In the genomic region with DNA sequence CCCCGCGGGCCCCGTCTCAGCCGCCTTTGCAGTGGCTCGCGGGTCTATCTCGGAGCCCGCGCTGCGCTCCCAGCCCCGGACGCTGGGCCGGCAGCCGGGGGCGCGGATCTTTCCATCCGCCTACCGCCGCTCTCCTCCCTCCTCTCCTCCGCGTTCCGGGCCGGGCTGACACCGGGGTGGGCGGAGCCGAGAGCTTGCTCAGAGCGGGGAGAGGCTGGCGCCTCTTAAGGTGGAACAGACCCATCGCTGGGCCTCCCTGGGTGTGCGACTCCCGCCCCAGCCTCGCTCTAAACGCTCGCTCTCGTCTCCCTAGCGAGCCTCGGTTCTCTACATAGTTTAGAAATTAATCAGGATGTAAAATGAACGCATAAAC, we compare ENCODE assay signal across 8 mouse cellular contexts. TPM values are rescaled to one million over a fixed set of nuclear protein-coding genes. Genes with fewer than 3 reads are reported as not detected.
DNase-seq lines count a peak whose midpoint lies in the region; ATAC-seq and TF ChIP-seq lines count a peak whose summit lies in the region.

No protein-coding gene starts in this region.

- no peak for TF ChIP-seq POLR2A in ES-Bruce4 (IDR thresholded peaks at IDR 0.05; ENCODE audit: insufficient read depth, low read length)

- H3K36me3 ChIP-seq in ES-Bruce4 (ENCODE audit: control insufficient read depth, insufficient read depth, low read length, poor library complexity, severe bottlenecking), result no peaks in the 10 kb centered on the region
- no peaks in the 10 kb centered on the region for H3K36me3 ChIP-seq in forebrain, embryonic 11.5 days (ENCODE audit: control insufficient read depth, insufficient read depth, low read length)
- H3K36me3 ChIP-seq in heart, embryonic 16.5 days (ENCODE audit: control insufficient read depth, insufficient read depth), result no peaks in the 10 kb centered on the region
- H3K36me3 ChIP-seq in liver, embryonic 16.5 days (ENCODE audit: control insufficient read depth, insufficient read depth), result no peaks in the 10 kb centered on the region
- no peaks in the 10 kb centered on the region for H3K36me3 ChIP-seq in neural tube, embryonic 12.5 days

- peak; percentile 94 for ATAC-seq in forebrain, embryonic 11.5 days (replicated peaks; ENCODE audit: low FRiP score)
- peak; percentile 95 for ATAC-seq in heart, embryonic 16.5 days (replicated peaks; ENCODE audit: extremely low read depth, insufficient read depth, low FRiP score)
- peak; percentile 90 for ATAC-seq in liver, embryonic 16.5 days (ENCODE audit: low read depth)
- ATAC-seq in neural tube, embryonic 12.5 days (ENCODE audit: low FRiP score, low read depth), result peak; percentile 95

- WGBS in forebrain, embryonic 11.5 days, result under 1% methylated on average over 37 of the region's 38 CpGs
- under 1% methylated on average over 38 of the region's 38 CpGs for whole genome bisulfite sequencing in heart, embryonic 16.5 days
- under 1% methylated on average over 38 of the region's 38 CpGs for WGBS in liver, embryonic 16.5 days (ENCODE audit: insufficient replicate concordance)
- WGBS in neural tube, embryonic 12.5 days, result under 1% methylated on average over 38 of the region's 38 CpGs

- no peak for TF ChIP-seq CTCF in ES-Bruce4 (IDR thresholded peaks at IDR 0.05; ENCODE audit: low read depth, low read length)

- H3K27ac ChIP-seq in ES-Bruce4 (ENCODE audit: insufficient read depth, low read length), result peak overlapping the region; percentile 84
- H3K27ac ChIP-seq in forebrain, embryonic 11.5 days (ENCODE audit: low read depth, low read length), result peak overlapping the region; percentile 98
- H3K27ac ChIP-seq in heart, embryonic 16.5 days (ENCODE audit: low read length), result peak overlapping the region; percentile 99
- peak overlapping the region; percentile 100 for H3K27ac ChIP-seq in liver, embryonic 16.5 days (ENCODE audit: low read length)
- peak overlapping the region; percentile 97 for H3K27ac ChIP-seq in neural tube, embryonic 12.5 days

- H3K27me3 ChIP-seq in ES-Bruce4 (ENCODE audit: control insufficient read depth, insufficient read depth, low read length, poor library complexity, severe bottlenecking), result no peaks in the 10 kb centered on the region
- no peaks in the 10 kb centered on the region for H3K27me3 ChIP-seq in forebrain, embryonic 11.5 days (ENCODE audit: control insufficient read depth, insufficient read depth, low read length)
- no peaks in the 10 kb centered on the region for H3K27me3 ChIP-seq in heart, embryonic 16.5 days (ENCODE audit: control insufficient read depth, insufficient read depth, low read length)
- H3K27me3 ChIP-seq in liver, embryonic 16.5 days (ENCODE audit: control insufficient read depth, insufficient read depth, low read depth, low read length), result no peaks in the 10 kb centered on the region
- H3K27me3 ChIP-seq in neural tube, embryonic 12.5 days (replicated peaks), result no peaks in the 10 kb centered on the region

- TF ChIP-seq EP300 in ES-Bruce4 (IDR thresholded peaks at IDR 0.05; ENCODE audit: insufficient read depth, low read depth, low read length), result no peak

- no peaks in the 10 kb centered on the region for H3K4me1 ChIP-seq in ES-Bruce4 (ENCODE audit: control insufficient read depth, insufficient read depth, low read length)
- no peaks in the 10 kb centered on the region for H3K4me1 ChIP-seq in forebrain, embryonic 11.5 days (replicated peaks; ENCODE audit: control insufficient read depth, insufficient read depth, low read length)
- peaks cover 7% of the 10 kb centered on the region for H3K4me1 ChIP-seq in heart, embryonic 16.5 days (ENCODE audit: control insufficient read depth, insufficient read depth, low read length)
- H3K4me1 ChIP-seq in liver, embryonic 16.5 days (ENCODE audit: control insufficient read depth, low read depth, low read length), result peaks cover 21% of the 10 kb centered on the region
- no peaks in the 10 kb centered on the region for H3K4me1 ChIP-seq in neural tube, embryonic 12.5 days

- H3K9me3 ChIP-seq in ES-Bruce4 (replicated peaks; ENCODE audit: control insufficient read depth, insufficient read depth, low read length, poor library complexity, severe bottlenecking), result no peaks in the 10 kb centered on the region
- H3K9me3 ChIP-seq in forebrain, embryonic 11.5 days (ENCODE audit: control insufficient read depth, low read length), result no peaks in the 10 kb centered on the region
- H3K9me3 ChIP-seq in heart, embryonic 16.5 days (replicated peaks; ENCODE audit: control insufficient read depth, low read length), result no peaks in the 10 kb centered on the region
- no peaks in the 10 kb centered on the region for H3K9me3 ChIP-seq in liver, embryonic 16.5 days (replicated peaks; ENCODE audit: control insufficient read depth, low read length)
- no peaks in the 10 kb centered on the region for H3K9me3 ChIP-seq in neural tube, embryonic 12.5 days

- peak overlapping the region; percentile 88 for H3K9ac ChIP-seq in ES-Bruce4 (ENCODE audit: low read depth, poor library complexity, severe bottlenecking)
- peak overlapping the region; percentile 67 for H3K9ac ChIP-seq in forebrain, embryonic 11.5 days (ENCODE audit: low read length)
- H3K9ac ChIP-seq in heart, embryonic 16.5 days (ENCODE audit: low read length), result peak overlapping the region; percentile 76
- peak overlapping the region; percentile 86 for H3K9ac ChIP-seq in liver, embryonic 16.5 days (ENCODE audit: low read depth, low read length)
- H3K9ac ChIP-seq in neural tube, embryonic 12.5 days, result peak overlapping the region; percentile 90

- DNase-seq in c-Kit-positive CD71-positive TER-119-negative erythroid progenitor cells, embryonic 14.5 days (ENCODE audit: low read depth), result peak; percentile 84
- peak; percentile 93 for DNase-seq in forebrain, embryonic 11.5 days (ENCODE audit: low spot score)
- peak; percentile 95 to 97 for DNase-seq in kidney, postnatal 4 days
- DNase-seq in telencephalon, adult 2 months (ENCODE audit: low read depth, low spot score), result peak; percentile 87

- peak overlapping the region; percentile 62 for H3K4me3 ChIP-seq in ES-Bruce4 (ENCODE audit: low read depth, low read length)
- H3K4me3 ChIP-seq in forebrain, embryonic 11.5 days (ENCODE audit: low read depth, low read length), result peak overlapping the region; percentile 67
- H3K4me3 ChIP-seq in heart, embryonic 16.5 days (ENCODE audit: low read length), result peak overlapping the region; percentile 60
- peak overlapping the region; percentile 76 for H3K4me3 ChIP-seq in liver, embryonic 16.5 days (ENCODE audit: low read depth, low read length)
- peak overlapping the region; percentile 70 for H3K4me3 ChIP-seq in neural tube, embryonic 12.5 days

- H3K4me2 ChIP-seq in forebrain, embryonic 11.5 days (ENCODE audit: low read depth, low read length, severe bottlenecking), result peak overlapping the region; percentile 59
- H3K4me2 ChIP-seq in heart, embryonic 16.5 days (ENCODE audit: low read depth, low read length), result peak overlapping the region; percentile 72
- peak overlapping the region; percentile 77 for H3K4me2 ChIP-seq in liver, embryonic 16.5 days (ENCODE audit: low read depth, low read length)
- peak overlapping the region; percentile 63 for H3K4me2 ChIP-seq in neural tube, embryonic 12.5 days (replicated peaks)

RNA-seq across cellular contexts. Expression of a gene that starts 8.4 kb away (rescaled TPM):
- polyA plus RNA-seq in ES-Bruce4 (2011; ENCODE audit: insufficient read depth, insufficient read length, low read depth, missing spikeins), result 10.9 and 11.6 TPM in 2 replicates
- 5.0 and 5.4 TPM in 2 replicates for polyA plus RNA-seq in forebrain, embryonic 11.5 days (2014; fragmentation: Nextera tagmentation; extraction: Ambion mirVana)
- polyA plus RNA-seq in heart, embryonic 16.5 days (2015; fragmentation: Nextera tagmentation; extraction: Ambion mirVana), result 6.1 TPM in 2 replicates
- 1.3 and 1.5 TPM in 2 replicates for polyA plus RNA-seq in liver, embryonic 16.5 days (2015; fragmentation: Nextera tagmentation; extraction: Ambion mirVana)
- 5.5 TPM in 2 replicates for polyA plus RNA-seq in neural tube, embryonic 12.5 days (2016; fragmentation: Nextera tagmentation; extraction: Ambion mirVana)

RNA-seq across cellular contexts. Expression of a gene that starts 9.8 kb away (rescaled TPM):
- 1,494 and 1,686 TPM in 2 replicates for polyA plus RNA-seq in ES-Bruce4 (2011; ENCODE audit: insufficient read depth, insufficient read length, low read depth, missing spikeins)
- polyA plus RNA-seq in forebrain, embryonic 11.5 days (2014; fragmentation: Nextera tagmentation; extraction: Ambion mirVana), result 30.3 and 37.6 TPM in 2 replicates
- polyA plus RNA-seq in heart, embryonic 16.5 days (2015; fragmentation: Nextera tagmentation; extraction: Ambion mirVana), result 10.5 and 10.9 TPM in 2 replicates
- 12.2 and 13.0 TPM in 2 replicates for polyA plus RNA-seq in liver, embryonic 16.5 days (2015; fragmentation: Nextera tagmentation; extraction: Ambion mirVana)
- 22.6 and 26.1 TPM in 2 replicates for polyA plus RNA-seq in neural tube, embryonic 12.5 days (2016; fragmentation: Nextera tagmentation; extraction: Ambion mirVana)

RNA-seq across cellular contexts. Expression of a gene that starts 44.7 kb away (rescaled TPM):
- polyA plus RNA-seq in ES-Bruce4 (2011; ENCODE audit: insufficient read depth, insufficient read length, low read depth, missing spikeins), result 0.15 TPM in 1 of 2 replicates, not detected in the other
- 1.5 and 1.6 TPM in 2 replicates for polyA plus RNA-seq in forebrain, embryonic 11.5 days (2014; fragmentation: Nextera tagmentation; extraction: Ambion mirVana)
- polyA plus RNA-seq in heart, embryonic 16.5 days (2015; fragmentation: Nextera tagmentation; extraction: Ambion mirVana), result 2.5 and 2.7 TPM in 2 replicates
- 0.99 and 1.1 TPM in 2 replicates for polyA plus RNA-seq in liver, embryonic 16.5 days (2015; fragmentation: Nextera tagmentation; extraction: Ambion mirVana)
- polyA plus RNA-seq in neural tube, embryonic 12.5 days (2016; fragmentation: Nextera tagmentation; extraction: Ambion mirVana), result 1.7 and 2.1 TPM in 2 replicates

Comparison
In these comparisons a context has a peak if more than half of its experiments do, and no peak if none do; other contexts are left out.
1. Peak in every context shown above with its lines: DNase-seq, ATAC-seq, H3K4me3 ChIP-seq and H3K27ac ChIP-seq.
2. RNA of a gene that starts 9.8 kb away (polyA plus RNA-seq): 1,494 to 1,686 TPM in ES-Bruce4; 30.3 to 37.6 TPM in forebrain, embryonic 11.5 days, 22.6 to 26.1 TPM in neural tube, embryonic 12.5 days, 12.2 to 13.0 TPM in liver, embryonic 16.5 days and 10.5 to 10.9 TPM in heart, embryonic 16.5 days; every median in the first group is over 10 times any median in the second.